Mouse (Mus musculus) frontal cortex, postnatal 36 days (tissue): ENCODE measurements around the gene Hspb2.

ENCODE experiments used
- DNase-seq, 2 experiments: peaks; one replicate each; pipeline ENCODE4 v3.0.0; 2022; ENCODE audit warnings: low spot score in 2 of 2

The Hspb2 gene

DNA sequence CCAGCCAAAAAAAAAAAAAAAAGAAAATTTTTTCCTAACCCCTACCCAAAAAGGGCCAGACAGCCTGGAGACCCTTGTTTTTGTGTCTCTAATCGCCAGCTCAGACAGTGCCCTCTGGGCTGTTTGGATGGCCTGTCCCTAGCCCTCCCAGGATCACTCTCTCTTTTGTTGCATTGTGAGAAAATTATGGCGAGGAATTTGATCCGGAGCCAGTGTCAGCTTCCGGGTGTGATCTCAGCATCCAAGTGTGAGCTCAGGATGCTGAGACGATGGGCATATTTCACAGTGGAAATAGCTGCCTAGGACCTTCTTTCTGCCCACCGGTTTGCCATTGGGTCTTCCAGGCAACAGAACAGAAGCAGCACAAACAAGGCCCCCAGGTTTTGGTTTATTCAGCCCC lies 1.4 kb downstream of the Hspb2 start:
- DNase-seq, result no peak

DNA sequence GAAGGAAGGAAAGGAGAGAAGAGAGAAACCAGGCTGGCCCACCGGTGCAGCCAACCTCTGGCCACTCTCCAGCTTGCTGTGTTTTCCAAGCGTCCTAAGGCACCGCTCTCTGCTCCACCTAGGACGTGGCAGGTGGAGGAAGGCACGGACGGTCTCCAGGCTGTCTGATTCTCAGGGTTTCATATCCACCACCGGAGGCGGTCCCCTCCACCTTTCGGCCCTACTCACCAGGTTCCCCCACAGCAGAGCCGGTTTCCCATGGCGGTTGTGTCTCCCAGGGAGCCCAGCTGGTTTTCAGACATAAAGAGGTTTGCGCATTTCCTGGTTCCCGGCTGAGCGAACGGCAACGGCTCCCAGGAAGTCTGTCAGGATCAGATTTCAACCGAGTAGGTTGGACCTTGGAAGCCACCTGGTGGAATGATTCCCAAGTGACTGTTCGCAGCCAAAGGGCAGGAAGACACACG lies 5.9 kb downstream of the Hspb2 start, which contains the start of gene 2310030G06Rik:
2310030G06Rik (minus strand) TSS at position 323 of the 464 bp plus-strand sequence.
- DNase-seq, result no peak

DNA sequence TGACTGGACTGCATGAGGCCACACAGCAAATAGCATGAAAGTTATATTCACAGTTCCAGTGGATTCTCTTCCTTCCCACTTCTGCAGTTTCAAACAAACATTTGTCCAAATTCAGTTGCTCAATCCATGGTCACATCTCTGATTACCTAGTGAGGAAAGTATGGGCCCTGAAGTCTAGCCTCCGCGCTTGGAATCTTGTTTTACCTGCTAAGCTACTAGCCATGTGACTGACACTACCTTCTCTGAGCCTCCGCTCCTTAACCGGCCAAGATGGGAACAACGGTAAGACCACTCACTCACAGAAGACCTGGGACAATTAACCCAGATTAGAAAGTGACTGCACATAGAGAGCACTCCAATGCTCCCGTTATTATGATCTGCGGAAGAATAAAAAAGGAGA lies 6.3 kb downstream of the Hspb2 start:
- no peak for DNase-seq

- no peak for DNase-seq
Measured at GRCm38 (mm10) chr9:50742744-50743143, 9.4 kb downstream of the Hspb2 start.

- DNase-seq, result peak in 1 of 2 experiments; percentile 28
Measured at GRCm38 (mm10) chr9:50742261-50742660, 9.9 kb downstream of the Hspb2 start.

- peak in 1 of 2 experiments; percentile 42 for DNase-seq
Measured at GRCm38 (mm10) chr9:50740867-50741784, 11.0 kb downstream of the Hspb2 start.

DNA sequence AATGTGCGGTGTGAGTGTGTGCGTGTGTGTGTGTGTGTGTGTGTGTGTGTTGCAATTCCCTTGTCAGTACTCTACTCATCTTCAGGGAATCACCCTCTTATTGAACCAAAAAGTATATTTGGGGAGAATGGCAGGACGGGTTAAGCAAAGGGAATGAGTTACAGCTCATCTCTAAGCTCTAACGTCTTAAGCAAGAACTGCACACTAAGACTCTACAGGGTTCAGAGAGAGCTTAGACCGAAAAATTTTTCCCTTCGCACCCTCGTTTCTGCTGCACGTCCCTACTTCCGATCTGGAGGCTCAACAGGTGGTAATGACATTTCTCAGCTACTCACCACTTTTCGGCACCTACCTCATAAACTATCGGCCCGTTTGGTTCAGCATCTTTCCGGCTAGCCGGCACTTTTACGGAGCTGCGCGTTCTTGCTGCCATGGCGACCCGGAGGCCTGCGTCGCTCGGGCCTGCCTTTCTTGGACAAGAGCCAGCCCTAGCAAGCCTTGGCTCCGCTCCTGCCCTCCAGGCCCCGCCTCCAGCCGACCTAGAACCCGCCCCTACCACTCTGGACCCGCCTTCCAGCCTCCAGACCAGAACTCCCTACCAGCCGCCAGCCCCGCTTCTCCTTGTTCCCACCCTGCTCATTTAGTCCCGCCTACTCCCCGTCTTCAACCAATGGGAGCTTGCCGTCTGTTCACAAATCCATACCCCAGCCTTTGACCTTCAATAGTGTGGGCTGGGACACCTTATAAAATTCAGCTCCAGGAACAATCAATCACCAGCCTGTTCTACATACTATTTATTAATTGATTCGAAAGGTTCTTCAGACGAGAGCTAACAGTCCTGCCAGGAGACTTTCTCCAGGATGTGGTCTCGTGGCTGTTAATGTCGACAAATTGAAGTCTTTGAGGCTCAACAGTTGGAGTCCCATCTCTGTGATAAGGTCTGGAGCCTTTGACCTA lies 13.0 kb downstream of the Hspb2 start, which contains the start of gene Dixdc1:
Dixdc1 (minus strand) TSS at position 604 of the 957 bp plus-strand sequence.
- DNase-seq, result peak; percentile 89 to 91

DNA sequence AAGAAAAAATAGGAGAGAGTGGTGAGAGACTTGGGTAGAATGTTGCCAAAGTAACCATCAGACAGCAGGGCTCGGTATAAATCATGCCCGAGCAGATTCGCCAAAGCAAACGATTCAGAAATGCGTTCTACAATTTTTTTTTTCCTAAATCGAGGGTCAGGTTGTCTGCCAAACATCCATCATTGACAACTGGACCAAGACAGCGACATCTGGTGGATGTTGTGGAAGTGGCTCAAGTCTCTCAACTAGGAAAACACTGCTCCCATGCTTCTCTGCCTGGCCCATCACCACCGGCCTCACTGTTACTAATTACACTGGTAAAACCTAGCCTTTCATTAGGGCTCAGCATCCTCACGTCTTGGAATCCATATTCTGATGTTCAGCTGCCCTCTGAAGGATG lies 17.2 kb downstream of the Hspb2 start:
- peak in 1 of 2 experiments; percentile 55 for DNase-seq

DNA sequence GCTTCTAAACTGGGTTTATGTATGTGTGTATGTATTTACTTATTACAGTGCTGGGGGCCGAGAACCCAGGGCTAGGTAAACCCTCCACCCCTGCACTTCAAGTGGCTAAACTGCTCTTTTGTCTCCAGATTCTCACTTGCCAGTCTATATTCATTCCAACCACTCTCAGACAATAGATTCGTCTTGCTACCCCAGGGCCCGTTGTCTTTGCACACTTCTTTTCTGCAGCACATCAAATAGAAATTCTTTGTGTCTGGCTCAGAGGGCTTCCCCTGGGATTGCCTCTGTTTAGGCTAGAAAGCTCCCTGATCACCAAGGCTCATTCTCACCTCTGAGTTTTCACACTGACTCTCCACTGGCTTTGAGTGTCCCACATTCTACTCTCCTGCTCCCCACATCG lies 19.6 kb downstream of the Hspb2 start:
- DNase-seq, result no peak

DNA sequence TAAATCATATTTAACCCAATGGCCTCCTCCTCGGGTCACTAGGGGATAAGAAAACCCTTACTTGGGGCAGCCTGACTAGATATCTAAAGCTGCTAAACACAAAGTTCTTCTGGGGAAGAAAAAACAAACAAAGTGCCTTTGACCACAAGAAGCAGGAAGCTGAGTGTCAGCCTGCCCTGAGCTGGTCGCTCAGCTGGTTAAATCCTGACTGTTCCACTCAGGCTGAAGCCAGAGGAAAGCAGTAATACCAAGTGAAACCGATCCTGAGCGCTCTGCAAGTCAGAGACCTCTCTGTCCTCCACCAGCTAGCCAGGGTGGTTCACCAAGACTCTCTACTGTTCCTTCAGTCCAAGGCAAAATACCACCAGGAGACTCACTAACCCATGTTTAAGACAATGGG lies 22.6 kb downstream of the Hspb2 start:
- DNase-seq, result no peak

GRCm38 (mm10) chr9:50727925-50728651 lies 24.1 kb downstream of the Hspb2 start:
- peak; percentile 79 to 92 for DNase-seq

DNA sequence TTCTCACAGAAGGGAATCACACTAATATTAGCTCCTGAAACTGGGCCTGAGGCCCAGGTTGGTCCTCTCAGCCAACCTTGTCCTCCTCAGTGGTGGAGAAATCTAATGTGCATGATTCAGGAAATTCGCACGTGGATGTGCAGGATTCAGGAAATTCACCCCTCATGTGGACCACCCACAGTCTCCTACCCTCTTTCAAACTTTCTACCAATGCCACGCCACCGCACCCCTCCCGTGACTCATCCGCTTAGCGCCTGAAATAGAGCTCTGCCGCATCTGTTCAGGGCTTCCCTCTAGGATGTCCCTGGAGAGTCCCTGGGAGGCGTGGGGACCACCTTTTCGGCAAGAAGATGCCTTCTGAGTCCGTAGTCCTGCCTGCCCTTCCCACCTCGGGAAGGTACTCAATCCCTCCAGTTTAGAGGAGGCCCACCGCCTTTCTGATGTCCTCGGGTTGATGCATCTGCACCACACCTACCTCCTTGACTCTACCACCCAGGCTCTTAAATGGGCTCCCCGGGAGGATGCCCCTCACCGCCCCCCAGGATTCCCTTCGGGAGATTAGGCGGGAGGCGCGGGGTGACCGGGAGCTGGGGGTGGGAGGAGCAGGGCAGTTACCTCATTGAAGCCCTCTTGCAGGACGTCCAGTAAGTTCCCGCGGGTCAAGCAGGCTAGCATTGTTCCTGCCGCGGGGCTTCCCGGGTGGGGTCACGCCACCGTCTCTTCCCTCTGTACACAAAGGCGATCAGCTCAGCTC lies 24.8 kb downstream of the Hspb2 start:
- peak; percentile 75 for DNase-seq

- no peak for DNase-seq
Measured at GRCm38 (mm10) chr9:50725921-50726590, 26.1 kb downstream of the Hspb2 start.

DNA sequence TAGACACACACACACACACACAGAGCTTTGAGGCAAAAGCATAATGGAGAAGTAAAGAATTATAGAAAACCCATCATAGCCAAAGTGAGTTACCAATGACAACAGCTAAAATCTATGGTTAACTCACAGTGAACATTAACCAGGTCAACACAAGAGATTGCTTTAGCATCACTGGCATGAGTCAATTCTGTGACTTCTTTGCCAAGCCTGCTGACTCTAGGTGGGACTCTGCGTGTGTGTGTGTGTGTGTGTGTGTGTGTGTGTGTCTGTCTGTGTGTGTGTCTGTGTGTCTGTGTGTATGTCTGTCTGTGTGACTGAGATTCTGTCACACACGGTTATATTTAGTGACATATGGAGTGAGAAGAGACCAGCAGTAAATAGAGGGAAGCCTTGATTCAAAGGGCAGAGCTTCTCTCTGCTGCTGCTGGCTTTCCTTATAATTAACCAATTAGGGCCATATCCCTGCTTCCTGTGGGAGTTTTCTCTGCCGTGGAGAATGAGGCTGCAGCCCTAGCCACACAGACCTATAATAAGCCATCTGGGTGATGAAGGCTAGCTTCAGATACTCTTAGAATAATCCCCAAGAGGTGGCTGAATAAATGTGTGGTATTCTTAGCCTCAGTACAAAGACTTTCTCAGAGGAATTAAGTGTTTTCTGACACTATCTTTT lies 27.4 kb downstream of the Hspb2 start:
- no peak for DNase-seq

DNA sequence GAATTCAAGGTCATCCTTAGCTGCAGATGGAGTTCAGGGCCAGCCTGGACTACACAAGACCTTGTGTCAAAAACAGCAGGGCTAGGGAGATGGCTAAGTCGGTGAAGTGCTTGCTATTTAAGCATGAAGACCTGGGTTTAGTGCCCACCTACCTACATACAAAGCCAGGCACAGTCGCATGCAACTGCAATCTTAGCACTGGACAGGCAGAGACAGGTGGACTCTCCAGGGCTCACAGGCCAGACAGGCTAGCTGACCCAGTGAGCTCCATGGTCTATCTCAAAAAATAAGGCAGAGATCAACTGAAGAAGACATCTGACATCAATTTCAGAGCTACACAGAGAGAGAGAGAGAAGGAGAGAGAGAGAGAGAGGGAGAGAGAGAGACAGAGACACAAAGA lies 28.0 kb downstream of the Hspb2 start:
- DNase-seq, result no peak

DNA sequence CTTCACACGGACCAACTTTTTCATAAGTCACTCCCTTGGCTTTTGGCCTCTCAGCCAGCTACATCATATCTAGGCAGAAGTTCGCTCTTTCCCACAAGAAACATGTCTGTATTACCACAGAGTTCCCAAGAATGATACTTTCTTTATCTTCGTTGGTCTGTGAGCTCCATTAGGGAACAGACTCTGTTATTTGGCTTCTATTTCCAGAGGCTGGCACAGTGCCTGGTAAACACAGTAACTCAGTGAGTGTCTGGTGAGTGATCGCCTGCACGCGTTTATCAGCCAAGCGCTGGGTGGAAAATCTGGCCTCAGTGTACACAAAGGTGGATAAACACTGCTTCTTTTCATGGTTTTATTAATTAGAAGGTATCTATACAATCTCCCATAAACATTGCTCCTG lies 28.7 kb downstream of the Hspb2 start:
- DNase-seq, result peak in 1 of 2 experiments; percentile 57

GRCm38 (mm10) chr9:50722451-50722911 lies 29.7 kb downstream of the Hspb2 start:
- no peak for DNase-seq

GRCm38 (mm10) chr9:50721061-50721460 lies 31.1 kb downstream of the Hspb2 start:
- DNase-seq, result no peak

GRCm38 (mm10) chr9:50718878-50719277 lies 33.3 kb downstream of the Hspb2 start:
- DNase-seq, result no peak
